Mouse (Mus musculus): ENCODE measurements around the gene Psme2b.

GRCm38 (mm10) chr11:48918380-48918779, 27.6 kb downstream of the Psme2b start:
- TF ChIP-seq ZNF384 (IDR thresholded peaks at IDR 0.05; ENCODE audit: low read depth, low read length) (no peak), MAFK (IDR thresholded peaks at IDR 0.05; ENCODE audit: insufficient read depth, low read depth, low read length) (no peak)
